Mouse (Mus musculus) CH12.LX (cell line): Measurements from ENCODE around the gene Fam198a. TPM values are rescaled to one million over a fixed set of nuclear protein-coding genes. Genes with fewer than 3 reads are reported as not detected.

ENCODE experiments used
- DNase-seq: peaks from one replicate; pipeline ENCODE4 v3.0.0-alpha.2; 2013; ENCODE audit errors: extremely low read depth
- H3K27ac ChIP-seq: 2 replicates; pipeline ENCODE4 v1.5.1; 2012; ENCODE audit warnings: low read depth, mild to moderate bottlenecking, control low read depth, moderate library complexity; ENCODE audit not compliant: insufficient read depth
- H3K27me3 ChIP-seq: replicated peaks from 2 replicates; pipeline ENCODE3; 2012; ENCODE audit warnings: inconsistent platforms
- H3K36me3 ChIP-seq, 2 experiments: replicated peaks in 1 of 2; 2 replicates each; pipeline versions ENCODE3 to v1.6.1; 2012; ENCODE audit warnings: inconsistent platforms in 1 of 2, low read length in 1 of 2, mild to moderate bottlenecking in 1 of 2, mixed read lengths in 1 of 2, moderate library complexity in 1 of 2; ENCODE audit not compliant: control insufficient read depth in 1 of 2, insufficient read depth in 1 of 2
- H3K4me1 ChIP-seq, 2 experiments: 2 replicates each; pipeline ENCODE4 v1.6.1; 2012; ENCODE audit warnings: inconsistent platforms in 1 of 2, moderate library complexity in 1 of 2; ENCODE audit not compliant: insufficient read depth in 2 of 2, control insufficient read depth in 1 of 2
- H3K4me2 ChIP-seq: 2 replicates; pipeline ENCODE4 v1.6.1; 2012; ENCODE audit warnings: low read depth, mild to moderate bottlenecking, control low read depth; ENCODE audit not compliant: poor library complexity, insufficient read depth, severe bottlenecking
- H3K4me3 ChIP-seq, 3 experiments: fragments of 150-350 bp in 1 of 3; sonication (generic) in 1 of 3; replicated peaks in 1 of 3; 2 replicates each; pipeline versions ENCODE3 to v1.5.1; 2011 to 2012; ENCODE audit warnings: low read depth in 2 of 3, low read length in 2 of 3, mild to moderate bottlenecking in 2 of 3, moderate library complexity in 2 of 3, control low read depth in 1 of 3, improper control_type of control experiment in 1 of 3, inconsistent platforms in 1 of 3, mixed read lengths in 1 of 3; ENCODE audit not compliant: poor library complexity in 1 of 3
- H3K79me2 ChIP-seq: replicated peaks from 2 replicates; pipeline ENCODE4 v1.6.1; 2012; ENCODE audit warnings: mild to moderate bottlenecking, moderate library complexity; ENCODE audit not compliant: control insufficient read depth, poor library complexity, insufficient read depth, severe bottlenecking; ENCODE audit errors: extremely low read depth
- H3K9ac ChIP-seq: 2 replicates; pipeline ENCODE4 v1.6.1; 2012; ENCODE audit warnings: low read depth, mild to moderate bottlenecking, control low read depth, moderate library complexity; ENCODE audit not compliant: insufficient read depth
- H3K9me3 ChIP-seq: replicated peaks from 2 replicates; pipeline ENCODE3; 2012; ENCODE audit warnings: low read length, inconsistent platforms, mixed read lengths
- BHLHE40 ChIP-seq: IDR thresholded peaks from 2 replicates; pipeline ENCODE4 v1.6.1; 2011; ENCODE audit warnings: mild to moderate bottlenecking, low read depth, low read length, improper control_type of control experiment
- CHD1 ChIP-seq: IDR thresholded peaks from 2 replicates; pipeline ENCODE4 v1.6.1; 2012; ENCODE audit warnings: low read depth, low read length, improper control_type of control experiment, inconsistent platforms
- CTCF ChIP-seq, 2 experiments: IDR thresholded peaks in 1 of 2; conservative IDR thresholded peaks in 1 of 2; 2 replicates each; pipeline ENCODE4 v1.5.1; 2011 to 2012; ENCODE audit warnings: low read depth in 2 of 2, low read length in 2 of 2, improper control_type of control experiment in 1 of 2, inconsistent platforms in 1 of 2, mild to moderate bottlenecking in 1 of 2, moderate library complexity in 1 of 2
- EP300 ChIP-seq: IDR thresholded peaks from 2 replicates; pipeline ENCODE4 v1.6.1; 2011; ENCODE audit warnings: low read length, improper control_type of control experiment
- GABPA ChIP-seq: IDR thresholded peaks from 2 replicates; pipeline ENCODE4 v1.6.1; 2012; ENCODE audit warnings: low read depth, low read length, improper control_type of control experiment, inconsistent platforms; ENCODE audit not compliant: insufficient replicate concordance
- JUN ChIP-seq: IDR thresholded peaks from 2 replicates; pipeline ENCODE4 v1.6.1; 2011; ENCODE audit warnings: low read depth, mild to moderate bottlenecking, low read length, improper control_type of control experiment, moderate library complexity; ENCODE audit not compliant: insufficient read depth
- JUND ChIP-seq: conservative IDR thresholded peaks from 2 replicates; pipeline ENCODE4 v1.6.1; 2011; ENCODE audit warnings: low read depth, low read length, improper control_type of control experiment
- KAT2A ChIP-seq: IDR thresholded peaks from 2 replicates; pipeline ENCODE4 v1.6.1; 2012; ENCODE audit warnings: low read length, improper control_type of control experiment, inconsistent platforms; ENCODE audit not compliant: insufficient replicate concordance
- MAFK ChIP-seq: IDR thresholded peaks from 2 replicates; pipeline ENCODE4 v1.6.1; 2011; ENCODE audit warnings: low read length, improper control_type of control experiment; ENCODE audit not compliant: insufficient replicate concordance
- MAZ ChIP-seq: IDR thresholded peaks from 2 replicates; pipeline ENCODE4 v1.6.1; 2012; ENCODE audit warnings: low read depth, mild to moderate bottlenecking, inconsistent platforms, low read length, improper control_type of control experiment, moderate library complexity
- MEF2A ChIP-seq: IDR thresholded peaks from 2 replicates; pipeline ENCODE4 v1.6.1; 2014; ENCODE audit warnings: low read depth, mild to moderate bottlenecking, inconsistent platforms, low read length, improper control_type of control experiment, borderline replicate concordance
- MXI1 ChIP-seq: IDR thresholded peaks from 2 replicates; pipeline ENCODE4 v1.6.1; 2011; ENCODE audit warnings: mild to moderate bottlenecking, low read depth, low read length, improper control_type of control experiment
- MYC ChIP-seq: IDR thresholded peaks from 2 replicates; pipeline ENCODE4 v1.6.1; 2011; ENCODE audit warnings: low read depth, mild to moderate bottlenecking, improper control_type of control experiment, low read length
- NELFE ChIP-seq: IDR thresholded peaks from 2 replicates; pipeline ENCODE4 v1.6.1; 2011; ENCODE audit warnings: low read depth, low read length, improper control_type of control experiment
- POLR2A ChIP-seq: IDR thresholded peaks from 2 replicates; pipeline ENCODE4 v1.6.1; 2011; ENCODE audit warnings: low read depth, mild to moderate bottlenecking, improper control_type of control experiment, low read length
- POLR2AphosphoS2 ChIP-seq: IDR thresholded peaks from 2 replicates; pipeline ENCODE4 v1.6.1; 2011; ENCODE audit warnings: low read depth, low read length, improper control_type of control experiment
- SMC3 ChIP-seq: IDR thresholded peaks from 2 replicates; pipeline ENCODE4 v1.6.1; 2011; ENCODE audit warnings: low read depth, low read length, improper control_type of control experiment
- TCF12 ChIP-seq: IDR thresholded peaks from 2 replicates; pipeline ENCODE4 v1.6.1; 2014; ENCODE audit warnings: low read depth, mild to moderate bottlenecking, inconsistent platforms, low read length, improper control_type of control experiment
- USF2 ChIP-seq: conservative IDR thresholded peaks from 2 replicates; pipeline ENCODE4 v1.6.1; 2011; ENCODE audit warnings: low read depth, low read length, improper control_type of control experiment
- ZC3H11A ChIP-seq: IDR thresholded peaks from 2 replicates; pipeline ENCODE4 v1.6.1; 2012; ENCODE audit warnings: low read depth, mild to moderate bottlenecking, inconsistent platforms, low read length, improper control_type of control experiment
- ZNF384 ChIP-seq: IDR thresholded peaks from 2 replicates; pipeline ENCODE4 v1.6.1; 2012; ENCODE audit warnings: low read depth, low read length, improper control_type of control experiment, inconsistent platforms
- dilution Hi-C: fragments of 300-500 bp; cut with MboI; formaldehyde crosslinking; loops from 2 replicates; pipeline ENCODE4 v1.14.3; 2020; ENCODE audit warnings: low sequenced_read_pairs; ENCODE audit not compliant: extremely low pct_unique_long_range_greater_than_20kb, extremely low pct_ligation_motif_present
- in situ Hi-C: fragments of 300-500 bp; cut with MboI; formaldehyde crosslinking; loops from 3 replicates; pipeline ENCODE4 v1.14.3; 2019; ENCODE audit warnings: low sequenced_read_pairs, low pct_ligation_motif_present, low pct_unique_long_range_greater_than_20kb, mixed read lengths
- polyA plus RNA-seq: library from polyadenylated mRNA; unstranded; fragments of >175 nt; gene quantifications from 2 replicates; pipeline ENCODE4 v1.2.1, GENCODE M21; 2012; ENCODE audit warnings: low read depth; ENCODE audit not compliant: insufficient read length
- total RNA-seq, 2 experiments: library from RNA; depleted of rRNA; stranded (reverse); fragments of 300-350 nt in 1 of 2; fragments of >200 nt in 1 of 2; gene quantifications; 2 replicates each; pipeline ENCODE4 v1.2.3; 2012 to 2014

The Fam198a gene
- total and polyA plus RNA-seq, 3 experiments, result 0.40 to 0.93 (median 0.59) TPM

DNA sequence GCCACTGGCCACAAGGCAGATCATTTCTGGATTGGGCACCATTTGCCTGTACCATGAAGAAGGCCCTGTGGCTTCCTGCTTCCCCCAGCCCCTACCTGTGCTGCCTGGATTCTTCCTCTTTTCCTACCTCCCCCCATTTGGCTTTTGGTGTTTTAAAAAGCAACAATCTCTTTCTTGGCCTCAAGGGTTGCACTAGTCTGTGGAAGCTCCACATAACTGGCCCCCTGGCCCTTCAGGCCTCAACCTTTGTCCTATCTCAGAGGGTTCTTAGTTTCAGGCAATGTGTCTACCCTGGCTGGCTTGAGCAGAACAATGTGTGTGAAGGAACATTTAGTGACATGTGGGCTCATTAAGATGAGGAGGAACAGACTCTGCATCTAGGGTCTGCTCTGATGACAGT lies 46.2 kb downstream of the Fam198a start, which contains the start of gene Pomgnt2:
Pomgnt2 (minus strand) TSS at position 101 of the 400 bp plus-strand sequence.
- no peak within 1 kb of the TSS for H3K27ac ChIP-seq
- H3K4me2 ChIP-seq, result no peak within 1 kb of the TSS
- TF ChIP-seq KAT2A (no peak), MAFK (no peak), MEF2A (no peak), POLR2AphosphoS2 (no peak), CHD1 (no peak), CTCF (conservative IDR thresholded peaks at IDR 0.05 in 1 of 2, IDR thresholded peaks at IDR 0.05 in 1 of 2; ENCODE audit: low read depth in 2 of 2, low read length in 2 of 2) (no peak), ZC3H11A (no peak), BHLHE40 (no peak), EP300 (no peak)
- H3K4me3 ChIP-seq, result no peak within 1 kb of the TSS
- in situ Hi-C loops (loop anchor here (25.0 kb wide), 1 partner anchor 510 kb away; the partner anchor contains the start of gene Cck), dilution Hi-C loops (no loop called here)
- no peak for DNase-seq
- H3K4me1 ChIP-seq, result peaks cover 4 to 25% of the 10 kb centered on the region in 2 experiments; a peak in 2 of 4 replicates
- no peak within 1 kb of the TSS for H3K9ac ChIP-seq
- peaks cover 1% of the 10 kb centered on the region for H3K9me3 ChIP-seq
- no peaks in the 10 kb centered on the region for H3K36me3 ChIP-seq
- no peaks in the 10 kb centered on the region for H3K79me2 ChIP-seq
- peaks cover 37% of the 10 kb centered on the region for H3K27me3 ChIP-seq

DNA sequence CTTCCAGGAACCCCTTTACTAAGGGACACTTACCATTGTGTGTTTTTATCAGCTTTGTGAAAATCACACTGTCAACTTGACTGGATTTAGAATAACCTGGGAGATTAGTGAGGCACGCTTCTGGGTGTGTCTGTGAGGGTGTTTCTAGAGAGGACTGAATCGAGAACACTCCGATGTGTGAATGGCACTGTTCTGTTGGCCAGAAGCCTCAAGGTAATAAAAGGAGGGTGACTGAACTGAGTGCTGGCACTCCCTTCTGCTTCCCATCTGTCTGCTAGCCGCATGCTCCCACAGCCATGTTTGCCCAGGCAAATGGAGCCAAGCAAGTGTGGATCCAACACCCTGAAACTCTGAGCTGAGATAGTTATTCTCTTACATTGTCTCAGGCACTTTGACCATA lies 47.2 kb downstream of the Fam198a start:
- no peak for DNase-seq
- no peak overlapping the region for H3K9ac ChIP-seq
- no peak overlapping the region for H3K27ac ChIP-seq
- dilution Hi-C loops (no loop called here), in situ Hi-C loops (loop anchor here (25.0 kb wide), 1 partner anchor 511 kb away; the partner anchor contains the start of gene Cck)
- no peak overlapping the region for H3K4me2 ChIP-seq
- peaks cover 1% of the 10 kb centered on the region for H3K9me3 ChIP-seq
- no peaks in the 10 kb centered on the region for H3K79me2 ChIP-seq
- H3K36me3 ChIP-seq, result no peaks in the 10 kb centered on the region
- H3K27me3 ChIP-seq, result peaks cover 37% of the 10 kb centered on the region
- no peak overlapping the region for H3K4me3 ChIP-seq
- peaks cover 3 to 17% of the 10 kb centered on the region in 2 experiments; a peak in 2 of 4 replicates for H3K4me1 ChIP-seq
- TF ChIP-seq CHD1 (no peak), EP300 (no peak), MAZ (no peak), MXI1 (no peak), MYC (no peak), GABPA (no peak), TCF12 (no peak), ZNF384 (no peak), JUN (no peak), USF2 (no peak), NELFE (no peak), JUND (no peak), SMC3 (no peak), POLR2A (no peak)
- TF ChIP-seq, all 38 proteins: peak for 0
